Mouse (Mus musculus) midbrain, embryonic 11.5 days (tissue): ENCODE measurements around the gene Trabd2b. TPM values are rescaled to one million over a fixed set of nuclear protein-coding genes. Genes with fewer than 3 reads are reported as not detected.

Experiments
- ATAC-seq: fragments of 200-750 bp; cut with Nextera tagmentation; 2 replicates; pipeline ENCODE4 v1.8.0; 2017; ENCODE audit warnings: moderate TSS enrichment, moderate library complexity; ENCODE audit not compliant: low FRiP score
- DNase-seq: peaks from one replicate; pipeline ENCODE4 v3.0.0; 2015; ENCODE audit warnings: low spot score; ENCODE audit errors: missing footprints
- H3K27ac ChIP-seq: fragments of 300-500 bp; sonication (generic); 2 replicates; pipeline ENCODE4 v1.5.1; 2014; ENCODE audit warnings: low read depth, low read length
- H3K27me3 ChIP-seq: fragments of 300-500 bp; sonication (generic); 2 replicates; pipeline ENCODE4 v1.6.1; 2014; ENCODE audit warnings: mild to moderate bottlenecking, low read length, moderate library complexity, mixed read lengths; ENCODE audit not compliant: control insufficient read depth, insufficient read depth
- H3K36me3 ChIP-seq: fragments of 300-500 bp; sonication (generic); 2 replicates; pipeline ENCODE4 v1.6.1; 2014; ENCODE audit warnings: mild to moderate bottlenecking, low read length, moderate library complexity, mixed read lengths; ENCODE audit not compliant: control insufficient read depth, insufficient read depth
- H3K4me1 ChIP-seq: fragments of 300-500 bp; sonication (generic); 2 replicates; pipeline ENCODE4 v1.6.1; 2014; ENCODE audit warnings: low read length; ENCODE audit not compliant: control insufficient read depth, insufficient read depth
- H3K4me2 ChIP-seq: fragments of 300-500 bp; sonication (generic); 2 replicates; pipeline ENCODE4 v1.6.1; 2014; ENCODE audit warnings: mild to moderate bottlenecking, moderate library complexity
- H3K4me3 ChIP-seq: fragments of 300-500 bp; sonication (generic); 2 replicates; pipeline ENCODE4 v1.5.1; 2014; ENCODE audit warnings: low read depth, low read length
- H3K9ac ChIP-seq: fragments of 300-500 bp; sonication (generic); 2 replicates; pipeline ENCODE4 v1.6.1; 2014; ENCODE audit warnings: low read length
- H3K9me3 ChIP-seq: fragments of 300-500 bp; sonication (generic); 2 replicates; pipeline ENCODE4 v1.6.1; 2016; ENCODE audit warnings: low read length; ENCODE audit not compliant: control insufficient read depth
- WGBS: fragments of 180-500 bp; shearing (Covaris S2); extraction: QIAGEN DNeasy Blood & Tissue Kit; methylation state at CpG from one replicate; pipeline ENCODE4 v1.1.7; 2014; 5-methylcytosine and 5-hydroxymethylcytosine counted together
- polyA plus RNA-seq: library from polyadenylated mRNA; unstranded; fragments of >200 nt; fragmentation: Nextera tagmentation; extraction: Ambion mirVana; gene quantifications from 2 replicates; pipeline ENCODE4 v1.2.1, GENCODE M21; 2014

Trabd2b gene
- polyA plus RNA-seq, 1 experiment from 2014 or later, result 2.2 TPM

GRCm38 (mm10) chr4:114652400-114652799 is 245.9 kb downstream of the Trabd2b start:
- no peak overlapping the region for H3K9ac ChIP-seq
- H3K9me3 ChIP-seq, result no peaks in the 10 kb centered on the region
- H3K4me1 ChIP-seq, result peaks cover 6% of the 10 kb centered on the region
- H3K36me3 ChIP-seq, result no peaks in the 10 kb centered on the region
- no peak overlapping the region for H3K4me2 ChIP-seq
- H3K4me3 ChIP-seq, result no peak overlapping the region
- 90% methylated on average over 4 of the region's 4 CpGs for WGBS
- ATAC-seq (no peak), DNase-seq (no peak)
- H3K27ac ChIP-seq, result no peak overlapping the region
- peaks cover 17% of the 10 kb centered on the region for H3K27me3 ChIP-seq

DNA sequence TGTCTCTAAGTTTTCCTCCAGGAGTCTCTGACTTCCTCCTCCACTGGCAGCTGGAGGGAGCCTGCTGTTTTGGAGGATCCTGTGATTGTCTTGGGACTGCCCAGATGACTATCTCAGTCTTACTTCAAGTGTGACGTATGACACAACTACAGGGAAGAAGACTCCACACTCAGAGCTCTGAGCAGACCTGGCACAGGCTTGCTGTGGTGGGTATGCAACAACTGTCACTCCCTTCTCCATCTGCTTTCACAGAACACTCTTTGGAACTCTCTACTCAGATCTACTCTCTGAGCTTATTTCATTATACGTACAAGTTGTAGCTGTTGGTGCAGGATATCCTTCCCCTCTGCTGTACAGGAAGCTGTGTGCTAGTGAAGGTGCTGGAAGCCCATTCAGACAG is 251.4 kb downstream of the Trabd2b start:
- Histone ChIP-seq H3K4me2 (no peak overlapping the region), H3K9ac (no peak overlapping the region), H3K27ac (no peak overlapping the region), H3K4me3 (no peak overlapping the region), H3K36me3 (no peaks in the 10 kb centered on the region), H3K27me3 (no peaks in the 10 kb centered on the region; the same call in 1 of the 2 replicates), H3K4me1 (no peaks in the 10 kb centered on the region), H3K9me3 (no peaks in the 10 kb centered on the region)
- DNase-seq, result no peak
- no peak for ATAC-seq
- 77% methylated on average over 2 of the region's 2 CpGs for whole genome bisulfite sequencing

DNA sequence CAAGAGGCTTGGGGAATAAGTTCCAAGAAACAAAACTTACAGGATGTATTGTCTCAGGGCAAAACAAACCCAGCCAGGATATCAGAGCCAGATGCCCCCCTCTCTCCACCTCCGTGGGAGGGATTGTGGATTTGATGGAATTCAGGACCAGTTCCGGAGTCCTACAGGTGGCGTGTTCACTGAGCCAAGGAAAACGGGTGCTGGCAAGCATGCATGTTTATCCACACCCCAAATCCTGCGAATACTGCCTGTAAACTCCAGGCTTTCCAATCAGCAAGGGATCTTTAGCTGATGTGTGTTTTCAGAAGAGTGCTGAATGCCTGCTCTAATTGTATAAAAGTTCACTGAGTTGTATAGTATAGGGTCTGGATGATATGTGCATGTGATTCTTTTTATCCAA is 253.4 kb downstream of the Trabd2b start:
- H3K4me1 ChIP-seq, result no peaks in the 10 kb centered on the region
- no peak overlapping the region for H3K9ac ChIP-seq
- no peak overlapping the region for H3K4me3 ChIP-seq
- no peaks in the 10 kb centered on the region for H3K9me3 ChIP-seq
- ATAC-seq, result no peak
- H3K27me3 ChIP-seq, result peaks cover 6% of the 10 kb centered on the region
- H3K4me2 ChIP-seq, result no peak overlapping the region
- no peak overlapping the region for H3K27ac ChIP-seq
- WGBS, result 55% methylated on average over 5 of the region's 5 CpGs
- H3K36me3 ChIP-seq, result no peaks in the 10 kb centered on the region
- peak; percentile 57 for DNase-seq

DNA sequence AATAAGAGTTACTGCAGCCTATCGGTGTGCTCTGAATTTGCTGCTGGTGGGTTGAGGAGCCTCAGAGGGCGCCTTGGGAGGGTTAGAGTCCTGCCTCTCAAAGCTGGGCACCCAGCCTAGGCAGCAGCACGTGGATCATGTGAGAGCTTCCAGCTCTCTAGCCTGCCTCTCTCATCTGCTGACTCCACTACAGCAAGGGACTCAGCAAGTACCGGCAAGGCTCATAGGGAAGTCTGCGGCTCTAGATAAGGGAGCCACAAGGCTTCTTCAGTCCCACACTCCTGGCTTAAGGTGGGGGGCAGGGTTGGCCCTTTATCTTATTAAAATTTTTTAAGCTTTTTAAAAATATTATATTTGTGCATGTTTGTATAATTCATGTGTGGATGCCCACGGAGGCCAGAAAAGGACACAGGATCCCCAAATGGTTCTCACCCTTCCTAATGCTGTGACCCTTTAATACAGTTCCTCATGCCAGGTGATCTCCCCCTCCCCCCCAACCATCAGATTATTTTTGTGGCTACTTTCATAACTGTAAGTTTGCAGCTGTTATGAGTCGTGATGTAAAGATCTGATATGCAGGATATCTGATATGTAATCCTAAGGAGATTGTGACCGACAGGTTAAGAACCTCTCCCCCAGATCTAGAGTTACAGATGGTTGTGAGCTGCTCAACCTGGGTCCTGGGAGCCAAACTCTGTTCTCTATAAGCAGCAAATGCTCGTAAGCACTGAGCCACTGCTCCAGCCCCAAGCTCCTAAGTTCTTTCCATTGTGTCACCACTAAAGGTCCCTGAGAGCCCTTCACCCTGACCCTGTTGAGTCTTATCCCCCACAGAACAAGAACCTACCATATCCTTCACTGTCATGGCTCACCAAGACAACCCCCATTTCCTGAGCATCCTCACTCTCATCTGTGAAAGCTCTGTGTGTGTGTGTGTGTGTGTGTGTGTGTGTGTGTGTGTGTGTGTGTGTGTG is 257.8 kb downstream of the Trabd2b start:
- Histone ChIP-seq H3K9me3 (no peaks in the 10 kb centered on the region), H3K36me3 (no peaks in the 10 kb centered on the region), H3K4me3 (no peak overlapping the region), H3K4me1 (peaks cover 7% of the 10 kb centered on the region), H3K27me3 (peaks cover 40% of the 10 kb centered on the region), H3K4me2 (no peak overlapping the region), H3K9ac (no peak overlapping the region), H3K27ac (no peak overlapping the region)
- 78% methylated on average over 9 of the region's 9 CpGs for WGBS
- ATAC-seq (no peak), DNase-seq (no peak)

Other genes with a start within 250 kb of the Trabd2b start
- not detected in 2 replicates for gene Skint11, start 243.3 kb upstream of the Trabd2b start, polyA plus RNA-seq